Mouse (Mus musculus) intestine, embryonic 15.5 days (tissue): ENCODE data around the gene Hoxb9. TPM values are rescaled to one million over a fixed set of nuclear protein-coding genes. Genes with fewer than 3 reads are reported as not detected.

Experiments used
- ATAC-seq: fragments of 200-750 bp; cut with Nextera tagmentation; 2 replicates; pipeline ENCODE4 v1.8.0; 2017; ENCODE audit warnings: moderate TSS enrichment, moderate library complexity
- H3K27ac ChIP-seq: fragments of 300-500 bp; sonication (generic); 2 replicates; pipeline ENCODE4 v1.5.1; 2015; ENCODE audit warnings: mild to moderate bottlenecking, inconsistent platforms
- H3K27me3 ChIP-seq: fragments of 300-500 bp; sonication (generic); replicated peaks from 2 replicates; pipeline ENCODE4 v1.6.1; 2015; ENCODE audit warnings: inconsistent platforms
- H3K36me3 ChIP-seq: fragments of 300-500 bp; sonication (generic); 2 replicates; pipeline ENCODE4 v1.6.1; 2015; ENCODE audit warnings: inconsistent platforms
- H3K4me1 ChIP-seq: fragments of 300-500 bp; sonication (generic); replicated peaks from 2 replicates; pipeline ENCODE4 v1.6.1; 2015; ENCODE audit warnings: inconsistent platforms
- H3K4me2 ChIP-seq: fragments of 300-500 bp; sonication (generic); replicated peaks from 2 replicates; pipeline ENCODE4 v1.6.1; 2015; ENCODE audit warnings: mild to moderate bottlenecking, inconsistent platforms
- H3K4me3 ChIP-seq: fragments of 300-500 bp; sonication (generic); replicated peaks from 2 replicates; pipeline ENCODE4 v1.5.1; 2015; ENCODE audit warnings: inconsistent platforms
- H3K9ac ChIP-seq: fragments of 300-500 bp; sonication (generic); 2 replicates; pipeline ENCODE4 v1.6.1; 2015; ENCODE audit warnings: inconsistent platforms
- H3K9me3 ChIP-seq: fragments of 300-500 bp; sonication (generic); 2 replicates; pipeline ENCODE4 v1.6.1; 2016; ENCODE audit warnings: inconsistent platforms
- WGBS: fragments of 180-500 bp; shearing (Covaris S2); methylation state at CpG from one replicate; pipeline ENCODE4 v1.1.7; 2015; 5-methylcytosine and 5-hydroxymethylcytosine counted together
- polyA plus RNA-seq: library from polyadenylated mRNA; unstranded; fragments of >200 nt; fragmentation: Nextera tagmentation; extraction: Ambion mirVana; gene quantifications from 2 replicates; pipeline ENCODE4 v1.2.1, GENCODE M21; 2015

Hoxb9 gene
- polyA plus RNA-seq: 1.2 and 1.3 TPM in 2 replicates

- H3K27ac ChIP-seq: peak within 1 kb of the TSS; percentile 62
- WGBS: under 1% methylated on average over 37 of the region's 40 CpGs
- peak within 1 kb of the TSS; percentile 40 for H3K4me3 ChIP-seq
- no peaks in the 10 kb centered on the region for H3K9me3 ChIP-seq
- no peaks in the 10 kb centered on the region for H3K36me3 ChIP-seq
- H3K4me2 ChIP-seq: peak within 1 kb of the TSS; percentile 71
- H3K9ac ChIP-seq: peak within 1 kb of the TSS; percentile 37; the same call in 1 of the 2 replicates
- peak; percentile 46 for ATAC-seq
- peaks cover 94% of the 10 kb centered on the region for H3K27me3 ChIP-seq
- H3K4me1 ChIP-seq: peaks cover 22% of the 10 kb centered on the region
Measured at GRCm38 (mm10) chr11:96270996-96271540, at the start of gene Hoxb9. Gene Hoxb9, plus strand, starts transcription at chr11:96271457.

- H3K36me3 ChIP-seq: no peaks in the 10 kb centered on the region
- no peak overlapping the region for H3K4me3 ChIP-seq
- WGBS: 48% methylated on average over 2 of the region's 2 CpGs
- no peaks in the 10 kb centered on the region for H3K9me3 ChIP-seq
- no peak for ATAC-seq
- H3K27ac ChIP-seq: no peak overlapping the region
- H3K4me1 ChIP-seq: no peaks in the 10 kb centered on the region
- no peak overlapping the region for H3K9ac ChIP-seq
- no peaks in the 10 kb centered on the region for H3K27me3 ChIP-seq
- H3K4me2 ChIP-seq: no peak overlapping the region
Measured at GRCm38 (mm10) chr11:96223813-96224212, 47.4 kb upstream of the Hoxb9 start.

DNA sequence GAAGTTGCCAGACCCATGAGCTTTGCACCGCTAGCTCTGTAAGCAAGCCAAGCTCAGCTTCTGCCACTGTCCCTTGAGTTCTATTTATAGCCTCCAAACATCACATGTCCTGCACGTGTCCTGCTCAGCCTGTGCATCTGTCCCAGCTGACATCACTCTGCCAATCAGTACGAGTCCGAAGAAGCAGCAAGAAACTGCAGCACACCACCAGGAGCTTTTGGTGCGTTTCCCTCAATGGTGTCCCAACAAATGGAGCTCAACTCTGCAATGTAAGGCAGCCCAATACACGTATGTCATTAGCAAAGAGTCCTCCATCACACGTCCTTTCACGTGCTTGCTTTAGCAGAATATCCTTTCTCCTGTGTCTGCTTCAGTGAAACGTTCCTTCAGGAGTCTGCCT lies 43.6 kb upstream of the Hoxb9 start:
- WGBS: 80% methylated on average over 9 of the region's 9 CpGs
- Histone ChIP-seq H3K4me3 (no peak overlapping the region), H3K4me1 (no peaks in the 10 kb centered on the region), H3K9me3 (no peaks in the 10 kb centered on the region), H3K9ac (no peak overlapping the region), H3K27ac (no peak overlapping the region), H3K4me2 (no peak overlapping the region), H3K27me3 (no peaks in the 10 kb centered on the region), H3K36me3 (no peaks in the 10 kb centered on the region)
- no peak for ATAC-seq

DNA sequence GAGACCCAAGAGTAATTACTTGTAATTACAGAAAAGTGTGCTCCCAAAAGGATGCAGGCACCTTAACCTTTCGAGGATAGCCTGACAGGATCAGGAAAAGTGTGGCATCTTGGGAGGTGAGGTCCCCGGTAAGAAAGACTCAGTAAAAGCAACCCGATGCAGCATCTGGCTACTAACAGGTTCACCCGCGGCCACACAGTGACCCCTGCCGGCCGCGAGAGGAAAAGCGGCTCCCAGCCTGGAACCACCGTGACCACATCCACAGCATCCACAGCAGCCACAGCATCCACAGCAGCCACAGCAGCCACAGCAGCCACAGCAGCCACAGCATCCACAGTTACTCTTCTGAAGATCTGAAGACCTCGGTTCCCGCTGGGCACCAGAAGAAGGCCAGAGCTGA lies 36.4 kb upstream of the Hoxb9 start:
- no peak for ATAC-seq
- no peak overlapping the region for H3K27ac ChIP-seq
- WGBS: 4% methylated on average over 12 of the region's 12 CpGs
- no peaks in the 10 kb centered on the region for H3K4me1 ChIP-seq
- no peaks in the 10 kb centered on the region for H3K36me3 ChIP-seq
- H3K9ac ChIP-seq: no peak overlapping the region
- no peaks in the 10 kb centered on the region for H3K9me3 ChIP-seq
- H3K27me3 ChIP-seq: peaks cover 15% of the 10 kb centered on the region
- no peak overlapping the region for H3K4me3 ChIP-seq
- H3K4me2 ChIP-seq: no peak overlapping the region

DNA sequence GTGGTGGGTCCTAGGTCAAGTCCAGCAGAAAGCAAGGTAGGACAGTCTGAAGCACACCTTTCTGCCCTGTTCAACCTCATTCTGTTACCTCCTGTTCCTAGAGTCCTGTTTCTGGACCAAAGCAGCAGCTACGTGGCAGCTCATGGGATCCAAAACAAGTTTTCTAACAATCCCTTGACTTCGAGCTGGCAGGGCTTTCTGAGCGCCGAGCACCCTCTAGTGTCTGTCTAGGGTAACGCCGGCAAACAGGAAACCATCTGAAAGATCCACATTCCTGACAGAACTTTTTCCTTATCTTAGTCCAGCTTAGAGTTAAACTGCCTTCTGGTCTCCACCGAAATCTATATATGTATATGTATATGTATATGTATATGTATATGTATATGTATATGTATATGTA lies 31.0 kb upstream of the Hoxb9 start:
- under 1% methylated on average over 7 of the region's 7 CpGs for WGBS
- H3K4me3 ChIP-seq: no peak overlapping the region
- no peak overlapping the region for H3K27ac ChIP-seq
- no peaks in the 10 kb centered on the region for H3K9me3 ChIP-seq
- no peak for ATAC-seq
- no peak overlapping the region for H3K9ac ChIP-seq
- no peaks in the 10 kb centered on the region for H3K36me3 ChIP-seq
- H3K4me2 ChIP-seq: no peak overlapping the region
- H3K4me1 ChIP-seq: no peaks in the 10 kb centered on the region
- H3K27me3 ChIP-seq: peaks cover 7% of the 10 kb centered on the region

- Histone ChIP-seq H3K4me1 (0 out of 2 replicates have a peak, but pooled peaks cover 2% of the 10 kb centered on the region), H3K4me3 (peak overlapping the region; percentile 30), H3K9ac (no peak overlapping the region), H3K9me3 (no peaks in the 10 kb centered on the region), H3K27me3 (peaks cover 75% of the 10 kb centered on the region), H3K4me2 (peak overlapping the region; percentile 33; the same call in 1 of the 2 replicates), H3K27ac (no peak overlapping the region), H3K36me3 (no peaks in the 10 kb centered on the region)
- WGBS: 2% methylated on average over 13 of the region's 14 CpGs
- ATAC-seq: no peak
Measured at GRCm38 (mm10) chr11:96250901-96251300, 20.4 kb upstream of the Hoxb9 start.

- WGBS: under 1% methylated on average over 46 of the region's 46 CpGs
- ATAC-seq: no peak
- Histone ChIP-seq H3K4me2 (peak overlapping the region; percentile 33), H3K27me3 (peaks cover 81% of the 10 kb centered on the region), H3K27ac (no peak overlapping the region), H3K9me3 (no peaks in the 10 kb centered on the region), H3K4me1 (0 out of 2 replicates have a peak, but pooled peaks cover 2% of the 10 kb centered on the region), H3K36me3 (no peaks in the 10 kb centered on the region), H3K4me3 (peak overlapping the region; percentile 30), H3K9ac (0 out of 2 replicates have a peak overlapping the region, but pooled peaks have one; percentile 8)
Measured at GRCm38 (mm10) chr11:96251480-96252031, 19.7 kb upstream of the Hoxb9 start.

- ATAC-seq: no peak
- peaks cover 82% of the 10 kb centered on the region for H3K27me3 ChIP-seq
- H3K4me1 ChIP-seq: 0 out of 2 replicates have a peak, but pooled peaks cover 2% of the 10 kb centered on the region
- 7% methylated on average over 12 of the region's 12 CpGs for WGBS
- no peaks in the 10 kb centered on the region for H3K36me3 ChIP-seq
- H3K4me2 ChIP-seq: no peak overlapping the region
- no peak overlapping the region for H3K27ac ChIP-seq
- peak overlapping the region; percentile 30; the same call in 1 of the 2 replicates for H3K4me3 ChIP-seq
- H3K9me3 ChIP-seq: no peaks in the 10 kb centered on the region
- no peak overlapping the region for H3K9ac ChIP-seq
Measured at GRCm38 (mm10) chr11:96252541-96253120, 18.6 kb upstream of the Hoxb9 start.

DNA sequence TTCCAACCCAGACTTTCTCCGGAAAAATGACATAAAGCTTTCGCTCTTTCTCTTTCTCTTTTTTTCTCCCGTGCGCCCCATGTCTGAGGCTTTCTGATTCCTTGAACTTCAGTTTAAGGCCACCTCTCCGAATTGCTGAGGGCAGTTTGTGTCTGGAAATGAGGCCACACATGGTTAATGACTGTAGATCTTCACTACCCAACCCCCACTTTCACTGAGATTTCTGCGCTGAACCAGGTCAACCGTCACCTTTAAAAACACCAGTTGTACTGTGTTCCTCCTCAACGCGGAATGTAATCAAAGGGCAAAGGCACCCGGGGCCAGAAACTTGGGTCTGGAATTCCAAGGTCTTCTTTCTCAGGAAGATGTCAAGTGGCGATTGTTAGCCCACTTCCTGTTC lies 17.0 kb upstream of the Hoxb9 start:
- Histone ChIP-seq H3K9ac (no peak overlapping the region), H3K27me3 (peaks cover 93% of the 10 kb centered on the region), H3K4me3 (no peak overlapping the region), H3K36me3 (no peaks in the 10 kb centered on the region), H3K27ac (no peak overlapping the region), H3K9me3 (no peaks in the 10 kb centered on the region), H3K4me2 (peak overlapping the region; percentile 37), H3K4me1 (peaks cover 5% of the 10 kb centered on the region; the same call in 1 of the 2 replicates)
- 4% methylated on average over 11 of the region's 11 CpGs for WGBS
- ATAC-seq: no peak

DNA sequence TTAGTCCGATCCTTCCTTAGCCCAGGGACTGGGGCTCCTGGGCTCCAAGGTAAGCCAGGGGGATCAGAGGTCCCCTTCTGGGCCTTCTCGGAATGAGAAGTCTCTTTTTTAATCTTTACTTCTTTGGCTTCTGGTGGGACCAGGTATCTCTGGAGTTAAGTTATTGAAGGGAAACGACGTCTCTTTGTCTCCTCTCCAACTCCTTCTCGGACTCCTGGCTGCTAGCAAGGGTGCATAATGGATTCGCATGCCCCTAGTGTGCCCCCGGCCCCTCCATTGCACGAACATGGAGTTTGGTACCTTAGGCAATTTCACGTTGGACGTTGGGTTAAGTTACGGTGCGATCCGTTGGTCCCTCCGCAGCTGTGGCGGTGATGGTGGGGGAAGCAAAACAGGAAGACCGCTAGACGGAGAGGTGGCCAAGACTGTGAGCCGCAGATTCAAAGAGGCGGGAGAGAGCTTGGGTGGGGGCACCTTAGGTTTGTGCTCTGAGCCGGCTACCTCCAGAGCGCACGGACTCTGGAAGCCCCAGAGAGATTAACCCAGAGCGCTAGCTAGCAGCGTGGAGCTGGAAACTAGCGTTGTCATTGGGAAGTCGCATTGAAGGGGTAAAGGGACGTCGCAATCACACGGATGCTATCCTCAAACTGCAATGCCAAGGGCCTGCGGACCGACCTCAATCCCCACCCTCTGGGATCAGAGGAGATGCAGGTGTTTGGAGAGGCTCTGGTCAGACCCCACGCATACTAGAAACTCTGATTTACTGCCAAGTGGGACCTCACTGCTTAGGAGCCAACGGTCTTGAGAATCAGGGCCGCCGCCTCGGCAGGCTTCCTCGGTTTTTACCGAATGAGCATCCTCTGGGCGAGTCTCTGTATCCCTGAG lies 15.9 kb upstream of the Hoxb9 start:
- Histone ChIP-seq H3K27me3 (peaks cover 93% of the 10 kb centered on the region), H3K9ac (no peak overlapping the region), H3K27ac (no peak overlapping the region), H3K9me3 (no peaks in the 10 kb centered on the region), H3K4me1 (peaks cover 8% of the 10 kb centered on the region; the same call in 1 of the 2 replicates), H3K4me3 (0 out of 2 replicates have a peak overlapping the region, but pooled peaks have one; percentile 4), H3K36me3 (no peaks in the 10 kb centered on the region), H3K4me2 (peak overlapping the region; percentile 36)
- no peak for ATAC-seq
- 3% methylated on average over 39 of the region's 39 CpGs for WGBS

GRCm38 (mm10) chr11:96255996-96256445 lies 15.2 kb upstream of the Hoxb9 start:
- H3K27ac ChIP-seq: no peak overlapping the region

DNA sequence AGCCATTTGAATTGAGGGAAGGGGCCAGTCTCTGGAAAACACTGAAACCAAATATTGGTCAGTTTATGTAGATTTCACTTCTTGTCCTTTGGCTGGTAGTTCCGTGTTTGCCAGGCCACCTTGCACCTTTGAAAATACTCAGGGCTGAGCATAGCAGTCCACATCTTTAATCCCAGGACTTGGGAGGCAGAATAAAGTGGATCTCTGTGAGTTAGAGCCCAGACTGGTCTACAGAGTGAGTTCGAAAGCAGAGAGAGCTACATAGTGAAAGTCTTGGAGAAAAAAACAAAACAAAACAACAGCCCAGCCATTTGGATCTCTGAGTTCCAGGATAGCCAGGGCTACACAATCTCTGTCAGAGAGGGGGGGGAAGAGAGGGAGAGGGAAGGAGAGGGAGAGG lies 14.1 kb upstream of the Hoxb9 start:
- no peak overlapping the region for H3K4me2 ChIP-seq
- peaks cover 94% of the 10 kb centered on the region for H3K27me3 ChIP-seq
- no peak overlapping the region for H3K9ac ChIP-seq
- H3K4me3 ChIP-seq: no peak overlapping the region
- peaks cover 7% of the 10 kb centered on the region; the same call in 1 of the 2 replicates for H3K4me1 ChIP-seq
- ATAC-seq: no peak
- no peaks in the 10 kb centered on the region for H3K36me3 ChIP-seq
- no peaks in the 10 kb centered on the region for H3K9me3 ChIP-seq
- H3K27ac ChIP-seq: no peak overlapping the region
- WGBS: 33% methylated on average over 2 of the region's 2 CpGs

More at GRCm38 (mm10) chr11:96255996-96256445, 15.2 kb upstream of the Hoxb9 start:
- WGBS: 4% methylated on average over 14 of the region's 14 CpGs
- no peak overlapping the region for H3K4me2 ChIP-seq
- H3K9ac ChIP-seq: no peak overlapping the region
- peaks cover 93% of the 10 kb centered on the region for H3K27me3 ChIP-seq
- H3K4me3 ChIP-seq: no peak overlapping the region
- no peaks in the 10 kb centered on the region for H3K9me3 ChIP-seq
- no peaks in the 10 kb centered on the region for H3K36me3 ChIP-seq
- no peak for ATAC-seq
- peaks cover 10% of the 10 kb centered on the region; the same call in 1 of the 2 replicates for H3K4me1 ChIP-seq
